Mouse (Mus musculus) liver, embryonic 15.5 days (tissue): ENCODE measurements around the gene Iscu. TPM values are rescaled to one million over a fixed set of nuclear protein-coding genes. Genes with fewer than 3 reads are reported as not detected.

Experiments
- ATAC-seq: fragments of 200-750 bp; cut with Nextera tagmentation; 2 replicates; pipeline ENCODE4 v1.8.0; 2017; ENCODE audit warnings: moderate number of reproducible peaks, mild to moderate bottlenecking, moderate library complexity; ENCODE audit not compliant: insufficient read depth
- H3K27ac ChIP-seq: fragments of 300-500 bp; sonication (generic); replicated peaks from 2 replicates; pipeline ENCODE4 v1.5.1; 2015; ENCODE audit warnings: mild to moderate bottlenecking, inconsistent platforms
- H3K27me3 ChIP-seq: fragments of 300-500 bp; sonication (generic); 2 replicates; pipeline ENCODE4 v1.6.1; 2015; ENCODE audit warnings: mild to moderate bottlenecking, inconsistent platforms
- H3K36me3 ChIP-seq: fragments of 300-500 bp; sonication (generic); replicated peaks from 2 replicates; pipeline ENCODE4 v1.6.1; 2015; ENCODE audit warnings: moderate library complexity, mild to moderate bottlenecking, inconsistent platforms
- H3K4me1 ChIP-seq: fragments of 300-500 bp; sonication (generic); replicated peaks from 2 replicates; pipeline ENCODE4 v1.6.1; 2015; ENCODE audit warnings: inconsistent platforms
- H3K4me2 ChIP-seq: fragments of 300-500 bp; sonication (generic); 2 replicates; pipeline ENCODE4 v1.6.1; 2015; ENCODE audit warnings: moderate library complexity, mild to moderate bottlenecking, inconsistent platforms
- H3K4me3 ChIP-seq: fragments of 300-500 bp; sonication (generic); replicated peaks from 2 replicates; pipeline ENCODE4 v1.5.1; 2015; ENCODE audit warnings: mild to moderate bottlenecking, inconsistent platforms
- H3K9ac ChIP-seq: fragments of 300-500 bp; sonication (generic); 2 replicates; pipeline ENCODE4 v1.6.1; 2015; ENCODE audit warnings: moderate library complexity, mild to moderate bottlenecking, inconsistent platforms
- H3K9me3 ChIP-seq: fragments of 300-500 bp; sonication (generic); replicated peaks from 2 replicates; pipeline ENCODE4 v1.6.1; 2016; ENCODE audit warnings: inconsistent platforms
- WGBS: fragments of 180-500 bp; shearing (Covaris S2); methylation state at CpG from one replicate; pipeline ENCODE4 v1.1.7; 2015; ENCODE audit warnings: mixed read lengths; ENCODE audit not compliant: insufficient replicate concordance; 5-methylcytosine and 5-hydroxymethylcytosine counted together
- polyA plus RNA-seq: library from polyadenylated mRNA; unstranded; fragments of >200 nt; fragmentation: Nextera tagmentation; extraction: Ambion mirVana; gene quantifications from 2 replicates; pipeline ENCODE4 v1.2.1, GENCODE M21; 2015

The Iscu gene
- polyA plus RNA-seq, 1 experiment from 2014 or later, result 79.1 TPM

- Histone ChIP-seq H3K27me3 (no peaks in the 10 kb centered on the region), H3K4me3 (no peak overlapping the region), H3K4me1 (peaks cover 7% of the 10 kb centered on the region; the same call in 1 of the 2 replicates), H3K36me3 (peaks cover 95% of the 10 kb centered on the region), H3K9me3 (no peaks in the 10 kb centered on the region), H3K27ac (no peak overlapping the region), H3K4me2 (no peak overlapping the region), H3K9ac (no peak overlapping the region)
- ATAC-seq, result no peak
- WGBS, result 72% methylated on average over 2 of the region's 2 CpGs
These were observed 11.0 kb upstream of the Iscu start for GRCm38 (mm10) chr5:113761585-113761984.

GRCm38 (mm10) chr5:113764426-113764825, 8.1 kb upstream of the Iscu start:
- peaks cover 90% of the 10 kb centered on the region for H3K36me3 ChIP-seq
- no peaks in the 10 kb centered on the region for H3K9me3 ChIP-seq
- no peak overlapping the region for H3K9ac ChIP-seq
- ATAC-seq, result no peak
- 79% methylated on average over 7 of the region's 7 CpGs for WGBS
- no peak overlapping the region for H3K4me3 ChIP-seq
- H3K4me1 ChIP-seq, result peaks cover 14% of the 10 kb centered on the region
- H3K27me3 ChIP-seq, result no peaks in the 10 kb centered on the region
- H3K27ac ChIP-seq, result no peak overlapping the region
- H3K4me2 ChIP-seq, result no peak overlapping the region

GRCm38 (mm10) chr5:113765641-113766526, 6.7 kb upstream of the Iscu start:
- peaks cover 76% of the 10 kb centered on the region for H3K36me3 ChIP-seq
- no peak overlapping the region for H3K9ac ChIP-seq
- H3K27ac ChIP-seq, result no peak overlapping the region
- no peak for ATAC-seq
- no peak overlapping the region for H3K4me2 ChIP-seq
- H3K4me1 ChIP-seq, result peaks cover 28% of the 10 kb centered on the region
- H3K27me3 ChIP-seq, result no peaks in the 10 kb centered on the region
- 69% methylated on average over 13 of the region's 13 CpGs for WGBS
- no peak overlapping the region for H3K4me3 ChIP-seq
- no peaks in the 10 kb centered on the region for H3K9me3 ChIP-seq

- Histone ChIP-seq H3K27me3 (no peaks in the 10 kb centered on the region), H3K36me3 (peaks cover 47% of the 10 kb centered on the region), H3K4me1 (peaks cover 42% of the 10 kb centered on the region), H3K4me3 (no peak overlapping the region), H3K9me3 (no peaks in the 10 kb centered on the region), H3K27ac (no peak overlapping the region), H3K4me2 (peak overlapping the region; percentile 1; the same call in 1 of the 2 replicates), H3K9ac (no peak overlapping the region)
- WGBS, result 86% methylated on average over 8 of the region's 8 CpGs
- ATAC-seq, result no peak
These were observed 3.7 kb upstream of the Iscu start for GRCm38 (mm10) chr5:113768806-113769205.

- peak overlapping the region; percentile 91 for H3K9ac ChIP-seq
- H3K9me3 ChIP-seq, result no peaks in the 10 kb centered on the region
- H3K27ac ChIP-seq, result peak overlapping the region; percentile 91
- H3K4me1 ChIP-seq, result peaks cover 43% of the 10 kb centered on the region
- no peaks in the 10 kb centered on the region for H3K27me3 ChIP-seq
- peak overlapping the region; percentile 95 for H3K4me3 ChIP-seq
- peaks cover 49% of the 10 kb centered on the region for H3K36me3 ChIP-seq
- WGBS, result under 1% methylated on average over 97 of the region's 97 CpGs
- peak overlapping the region; percentile 92 for H3K4me2 ChIP-seq
- ATAC-seq, result peak; percentile 78
These were observed 1.1 kb upstream of the Iscu start for GRCm38 (mm10) chr5:113771213-113772162.

- H3K9me3 ChIP-seq, result no peaks in the 10 kb centered on the region
- H3K4me1 ChIP-seq, result peaks cover 43% of the 10 kb centered on the region
- peak overlapping the region; percentile 81 for H3K9ac ChIP-seq
- no peaks in the 10 kb centered on the region for H3K27me3 ChIP-seq
- peaks cover 48% of the 10 kb centered on the region for H3K36me3 ChIP-seq
- H3K4me3 ChIP-seq, result peak overlapping the region; percentile 95
- peak overlapping the region; percentile 91 for H3K27ac ChIP-seq
- peak; percentile 26 for ATAC-seq
- H3K4me2 ChIP-seq, result peak overlapping the region; percentile 92
- WGBS, result 1% methylated on average over 38 of the region's 38 CpGs
These were observed 464 bp downstream of the Iscu start for GRCm38 (mm10) chr5:113772905-113773519.

- Histone ChIP-seq H3K9ac (peak overlapping the region; percentile 81), H3K27me3 (no peaks in the 10 kb centered on the region), H3K4me2 (peak overlapping the region; percentile 92), H3K4me3 (peak overlapping the region; percentile 95), H3K36me3 (peaks cover 48% of the 10 kb centered on the region), H3K9me3 (no peaks in the 10 kb centered on the region), H3K27ac (peak overlapping the region; percentile 91), H3K4me1 (peaks cover 46% of the 10 kb centered on the region)
- 0% methylated on average over 7 of the region's 7 CpGs for WGBS
- ATAC-seq, result peak; percentile 36
These were observed 1.1 kb downstream of the Iscu start for GRCm38 (mm10) chr5:113773664-113774063.

- Histone ChIP-seq H3K27ac (peak overlapping the region; percentile 72), H3K4me1 (peaks cover 28% of the 10 kb centered on the region), H3K36me3 (peaks cover 47% of the 10 kb centered on the region), H3K4me3 (no peak overlapping the region), H3K27me3 (no peaks in the 10 kb centered on the region), H3K4me2 (no peak overlapping the region), H3K9me3 (no peaks in the 10 kb centered on the region), H3K9ac (no peak overlapping the region)
- 79% methylated on average over 10 of the region's 10 CpGs for WGBS
- no peak for ATAC-seq
These were observed 3.0 kb downstream of the Iscu start for GRCm38 (mm10) chr5:113775585-113775984.

GRCm38 (mm10) chr5:113776128-113776895, 3.8 kb downstream of the Iscu start:
- peak overlapping the region; percentile 72 for H3K27ac ChIP-seq
- H3K9me3 ChIP-seq, result no peaks in the 10 kb centered on the region
- no peak overlapping the region for H3K9ac ChIP-seq
- peaks cover 47% of the 10 kb centered on the region for H3K36me3 ChIP-seq
- H3K4me1 ChIP-seq, result peaks cover 23% of the 10 kb centered on the region
- 57% methylated on average over 15 of the region's 15 CpGs for WGBS
- no peak for ATAC-seq
- H3K27me3 ChIP-seq, result no peaks in the 10 kb centered on the region
- H3K4me2 ChIP-seq, result no peak overlapping the region
- H3K4me3 ChIP-seq, result no peak overlapping the region

GRCm38 (mm10) chr5:113776896-113777226, 4.3 kb downstream of the Iscu start:
- Histone ChIP-seq H3K36me3 (peaks cover 47% of the 10 kb centered on the region), H3K4me1 (peaks cover 23% of the 10 kb centered on the region), H3K9me3 (no peaks in the 10 kb centered on the region), H3K4me3 (no peak overlapping the region), H3K4me2 (no peak overlapping the region), H3K27ac (peak overlapping the region; percentile 72), H3K9ac (no peak overlapping the region), H3K27me3 (no peaks in the 10 kb centered on the region)
- ATAC-seq, result no peak
- 44% methylated on average over 8 of the region's 8 CpGs for WGBS
